Mouse (Mus musculus): ENCODE measurements around the gene Cby3. TPM values are rescaled to one million over a fixed set of nuclear protein-coding genes. Genes with fewer than 3 reads are reported as not detected.

Gene Cby3
- polyA plus RNA-seq, 3 experiments from 2014 or later = not detected

DNA sequence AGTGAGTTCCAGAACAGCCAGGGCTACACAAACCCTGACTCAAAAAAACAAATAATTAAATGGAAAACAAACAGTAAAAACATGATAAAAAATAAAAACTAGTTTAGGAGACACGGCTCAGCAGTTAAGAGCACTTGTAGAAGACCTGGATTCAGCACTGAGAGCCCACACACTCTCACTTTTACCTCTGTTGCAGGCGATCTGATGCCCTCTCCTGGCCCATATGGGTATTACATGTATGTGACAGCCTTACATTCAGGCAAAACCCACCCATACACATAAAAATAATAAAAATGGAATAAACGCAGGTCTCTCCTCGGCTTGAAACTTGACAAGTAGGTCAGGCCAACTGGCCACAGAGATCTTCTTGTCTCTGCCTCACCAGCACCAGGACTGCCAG, 10.3 kb downstream of the Cby3 start:
- peak; percentile 64 for ATAC-seq

DNA sequence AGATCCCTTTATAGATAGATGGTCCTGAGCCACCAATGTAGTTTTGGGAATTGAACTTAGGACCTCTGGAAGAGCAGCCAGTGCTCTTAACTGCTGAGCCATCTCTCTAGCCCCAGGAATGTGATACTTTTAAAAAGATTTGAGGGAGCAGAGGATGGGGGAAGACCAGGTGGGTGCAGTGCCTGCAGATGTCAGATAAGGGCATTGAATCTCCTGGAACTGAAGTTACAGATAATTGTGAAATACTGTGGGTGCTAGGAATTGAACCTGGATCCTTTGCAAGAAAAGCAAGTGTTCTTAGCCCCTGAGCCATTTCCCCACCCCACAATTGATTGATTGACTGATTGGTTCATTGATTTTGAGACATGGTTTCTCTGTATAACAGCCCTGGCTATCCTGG, 11.1 kb downstream of the Cby3 start:
- no peak for ATAC-seq

DNA sequence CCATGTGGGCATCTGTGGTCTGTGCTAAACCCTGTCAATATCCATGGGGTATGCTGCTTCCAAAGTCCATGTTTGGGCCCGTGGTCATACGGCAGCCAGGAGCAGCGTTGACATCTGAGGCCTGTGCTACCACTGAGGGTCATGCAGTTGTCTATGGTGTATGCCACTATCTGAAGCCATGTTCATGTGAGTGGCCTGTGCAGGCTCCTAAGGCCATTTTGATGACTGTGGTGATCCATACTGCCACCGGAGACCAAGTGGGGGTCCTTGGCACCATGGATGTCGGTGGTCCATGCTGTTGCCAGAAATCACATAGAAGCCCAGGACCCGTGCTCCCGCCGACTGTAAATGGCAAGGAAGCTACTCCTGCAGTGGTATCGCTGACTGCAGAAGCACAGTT, 13.3 kb downstream of the Cby3 start:
- ATAC-seq = no peak

DNA sequence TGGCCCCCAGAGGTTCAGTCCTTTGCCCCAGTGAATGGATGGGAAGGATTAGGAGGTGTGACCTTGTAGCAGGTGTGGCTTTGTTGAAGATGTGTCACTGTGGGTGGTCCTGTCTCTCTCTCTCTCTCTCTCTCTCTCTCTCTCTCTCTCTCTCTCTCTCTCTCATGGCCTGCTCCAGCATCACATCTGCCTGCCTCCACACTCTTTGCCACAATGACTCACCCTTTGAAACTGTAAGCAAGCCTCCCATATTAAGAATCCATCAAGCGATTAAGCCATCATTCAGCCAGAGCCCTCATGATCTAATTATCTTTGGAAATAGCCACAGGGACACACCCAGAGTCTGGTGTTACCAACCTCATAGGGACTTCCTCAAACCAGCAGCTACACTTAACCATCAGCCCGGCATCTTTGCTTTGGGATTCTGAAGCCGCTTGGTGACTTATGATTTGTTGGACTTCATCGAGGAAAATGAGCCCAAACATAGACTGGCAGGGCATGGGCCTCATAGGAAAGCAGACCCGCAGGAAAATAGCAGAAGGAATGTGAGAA, 15.2 kb downstream of the Cby3 start:
- no peak for ATAC-seq

DNA sequence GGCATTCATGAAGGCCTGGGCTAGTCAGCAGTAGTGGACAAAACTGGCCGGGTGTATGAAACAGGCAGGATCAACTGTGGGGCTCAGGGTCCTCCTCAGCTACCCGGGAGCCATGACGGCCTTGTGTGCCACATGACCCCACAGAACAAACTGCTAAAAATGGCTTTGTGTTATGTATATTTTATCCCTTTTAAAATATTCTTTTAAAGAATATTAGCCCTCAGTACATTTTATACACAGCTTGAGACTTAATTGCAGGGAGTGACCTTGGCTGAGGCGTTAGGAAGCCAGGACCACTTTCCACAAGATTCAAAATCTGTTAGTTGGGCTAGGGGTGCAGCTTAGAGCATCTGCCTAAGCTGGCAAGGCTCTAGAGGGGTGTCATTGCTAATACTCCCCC, 16.7 kb downstream of the Cby3 start:
- no peak for ATAC-seq

DNA sequence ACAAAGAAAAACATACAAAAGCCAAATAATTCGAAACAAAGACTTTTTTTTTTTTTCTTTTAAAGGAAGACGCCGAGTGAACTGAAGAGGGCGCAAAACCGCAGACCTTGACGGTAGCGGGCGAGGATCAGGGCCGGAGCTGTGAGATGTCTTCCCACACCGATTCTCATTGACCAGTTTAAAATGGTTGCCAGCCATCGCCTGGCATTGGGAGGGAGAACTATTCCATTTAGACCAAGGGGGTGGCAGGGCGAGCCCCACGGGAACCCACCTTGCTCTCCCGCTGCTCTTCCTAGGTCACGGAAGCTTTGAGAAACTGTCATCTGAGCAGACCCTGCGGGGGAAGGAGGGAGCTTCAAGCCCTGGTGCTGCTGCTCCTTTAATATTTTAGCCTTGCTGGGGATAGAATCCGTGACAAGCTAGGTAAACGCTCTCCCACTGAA, 17.2 kb downstream of the Cby3 start:
- peak; percentile 61 for ATAC-seq

DNA sequence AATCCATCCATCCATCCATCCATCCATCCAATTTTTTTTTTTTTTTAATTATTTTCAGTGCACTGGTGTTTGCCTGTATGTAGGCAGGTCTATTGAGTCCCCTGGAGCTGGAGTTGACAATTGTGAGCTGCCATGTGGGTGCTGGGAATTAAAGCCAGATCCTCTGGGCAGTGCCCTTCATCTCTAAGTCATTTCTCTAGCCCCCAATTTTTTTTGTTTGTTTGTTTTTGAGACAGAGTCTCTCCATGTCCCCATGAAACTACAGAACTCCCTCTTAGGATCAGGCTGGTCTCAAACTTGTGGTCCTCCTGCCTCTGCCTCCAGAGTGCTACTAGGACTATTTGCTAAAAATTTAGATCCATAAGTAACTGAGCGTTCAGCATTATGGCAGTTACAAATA, 17.6 kb downstream of the Cby3 start:
- ATAC-seq = no peak

DNA sequence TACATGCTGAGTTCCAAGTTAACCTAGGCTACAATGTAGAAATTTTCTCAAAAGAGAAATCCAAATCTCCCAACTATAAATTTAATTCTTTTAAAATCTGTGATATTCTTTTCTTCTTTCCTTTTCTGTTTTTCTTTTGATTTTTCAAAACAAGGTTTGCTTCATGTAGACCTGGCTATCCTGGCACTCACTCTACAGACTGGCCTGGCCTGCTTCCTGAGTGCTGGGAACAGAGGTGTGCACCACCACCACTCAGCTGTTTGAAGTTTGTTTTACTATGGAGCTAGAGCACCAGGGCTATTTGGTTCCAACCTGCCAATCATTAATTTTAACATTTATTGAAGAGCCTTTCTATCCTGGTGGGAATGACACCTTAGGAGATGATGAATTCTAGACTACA, 18.8 kb downstream of the Cby3 start:
- no peak for ATAC-seq

DNA sequence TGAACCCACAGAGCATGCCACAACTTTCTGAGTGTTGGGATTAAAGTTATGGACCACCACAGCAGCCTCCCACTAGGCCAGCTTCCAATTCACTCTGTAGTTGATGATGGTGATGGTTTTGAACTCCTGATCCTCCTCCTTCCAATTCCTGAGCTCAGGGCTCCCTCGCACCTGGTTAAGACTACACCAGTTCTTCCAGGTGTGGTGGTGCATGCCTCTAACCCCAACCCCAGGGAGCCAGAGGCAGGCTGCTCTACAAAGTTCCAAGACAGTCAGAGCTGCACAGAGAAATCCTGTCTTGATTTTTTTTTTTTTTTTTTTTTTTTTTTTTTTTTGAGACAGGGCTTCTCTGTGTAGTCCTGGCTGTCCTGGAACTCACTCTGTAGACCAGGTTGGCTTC, 19.4 kb downstream of the Cby3 start:
- ATAC-seq = no peak

DNA sequence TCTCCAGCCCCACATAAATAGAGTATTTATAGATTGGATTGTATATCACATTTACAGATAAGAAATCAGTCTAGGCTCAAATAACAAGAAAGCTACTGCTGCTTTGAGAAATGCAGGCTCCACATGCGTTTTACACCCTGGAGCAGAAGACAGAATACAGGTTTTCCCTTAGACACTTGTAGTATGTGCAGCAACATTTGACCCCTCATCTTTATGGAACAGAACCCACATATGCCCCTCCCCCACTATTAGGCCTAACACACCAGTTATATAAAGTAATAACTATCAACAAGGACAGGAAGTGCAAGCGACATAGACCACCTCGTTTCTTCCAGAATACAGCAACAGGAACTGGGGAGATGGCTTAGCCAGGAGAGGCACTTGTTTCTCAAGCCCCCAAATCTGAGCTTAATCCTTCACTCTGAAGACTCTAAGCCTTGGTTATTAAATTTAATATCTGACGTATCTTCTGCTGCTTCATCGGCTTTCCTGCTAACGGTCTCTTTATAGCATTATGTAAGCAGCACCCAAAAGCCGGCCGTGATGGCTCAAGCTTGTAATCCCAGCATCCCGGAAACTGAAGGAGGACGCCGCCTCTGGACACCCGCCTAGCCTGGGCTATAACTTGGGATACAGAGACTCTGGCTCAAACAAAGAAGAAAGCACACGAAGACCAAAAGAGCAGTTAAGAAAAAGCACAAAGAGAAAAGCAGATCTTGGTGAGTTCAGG, 20.2 kb downstream of the Cby3 start:
- no peak for ATAC-seq

DNA sequence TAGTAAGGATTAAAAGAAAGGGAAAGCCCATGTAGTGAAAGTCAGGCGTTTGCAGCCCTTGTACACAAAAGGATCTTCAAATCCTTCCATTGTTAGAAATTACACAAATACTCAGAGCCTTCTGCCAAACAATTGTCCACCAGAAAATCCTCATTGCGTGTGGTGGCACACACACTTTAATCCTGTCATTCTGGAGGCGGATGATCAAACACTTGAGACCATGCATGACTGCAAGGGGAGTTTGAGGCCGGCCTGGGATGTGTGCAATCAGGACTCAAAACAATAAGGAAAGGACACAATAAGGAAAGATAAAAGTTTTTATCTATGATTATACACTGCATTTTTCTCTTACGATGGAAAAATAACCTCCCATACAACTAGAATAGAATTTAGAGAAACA, 21.2 kb downstream of the Cby3 start:
- no peak for ATAC-seq

DNA sequence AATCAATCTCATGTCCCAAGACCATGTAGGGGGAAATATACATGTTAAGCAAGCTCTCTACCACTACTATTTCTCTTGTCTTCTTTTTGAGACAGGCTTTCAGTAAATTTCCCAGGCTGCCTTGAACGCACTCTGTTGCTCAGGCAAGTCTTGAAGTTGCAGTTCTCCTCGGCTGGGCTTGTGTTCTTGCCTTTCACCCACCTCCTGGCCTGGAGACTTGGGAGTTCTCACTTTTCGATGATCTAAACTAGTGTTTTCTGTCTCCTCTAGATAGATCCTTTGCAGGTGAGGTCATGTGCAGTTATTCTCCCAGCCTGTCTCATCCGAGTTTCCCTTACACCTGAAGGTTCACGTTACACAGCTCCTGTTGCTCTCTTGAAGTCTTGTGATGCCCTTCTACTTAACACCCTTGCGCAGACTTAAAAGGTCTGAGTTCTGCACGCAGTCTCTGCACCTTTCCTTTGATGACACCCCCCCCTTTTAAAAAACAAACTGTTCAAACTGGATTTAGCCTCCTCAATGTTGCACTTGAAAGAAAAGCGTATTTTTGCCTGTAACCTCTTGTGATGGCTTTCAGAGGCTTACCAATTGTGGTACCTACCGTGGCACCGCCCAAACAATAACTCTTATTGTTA, 22.0 kb downstream of the Cby3 start:
- ATAC-seq = no peak

DNA sequence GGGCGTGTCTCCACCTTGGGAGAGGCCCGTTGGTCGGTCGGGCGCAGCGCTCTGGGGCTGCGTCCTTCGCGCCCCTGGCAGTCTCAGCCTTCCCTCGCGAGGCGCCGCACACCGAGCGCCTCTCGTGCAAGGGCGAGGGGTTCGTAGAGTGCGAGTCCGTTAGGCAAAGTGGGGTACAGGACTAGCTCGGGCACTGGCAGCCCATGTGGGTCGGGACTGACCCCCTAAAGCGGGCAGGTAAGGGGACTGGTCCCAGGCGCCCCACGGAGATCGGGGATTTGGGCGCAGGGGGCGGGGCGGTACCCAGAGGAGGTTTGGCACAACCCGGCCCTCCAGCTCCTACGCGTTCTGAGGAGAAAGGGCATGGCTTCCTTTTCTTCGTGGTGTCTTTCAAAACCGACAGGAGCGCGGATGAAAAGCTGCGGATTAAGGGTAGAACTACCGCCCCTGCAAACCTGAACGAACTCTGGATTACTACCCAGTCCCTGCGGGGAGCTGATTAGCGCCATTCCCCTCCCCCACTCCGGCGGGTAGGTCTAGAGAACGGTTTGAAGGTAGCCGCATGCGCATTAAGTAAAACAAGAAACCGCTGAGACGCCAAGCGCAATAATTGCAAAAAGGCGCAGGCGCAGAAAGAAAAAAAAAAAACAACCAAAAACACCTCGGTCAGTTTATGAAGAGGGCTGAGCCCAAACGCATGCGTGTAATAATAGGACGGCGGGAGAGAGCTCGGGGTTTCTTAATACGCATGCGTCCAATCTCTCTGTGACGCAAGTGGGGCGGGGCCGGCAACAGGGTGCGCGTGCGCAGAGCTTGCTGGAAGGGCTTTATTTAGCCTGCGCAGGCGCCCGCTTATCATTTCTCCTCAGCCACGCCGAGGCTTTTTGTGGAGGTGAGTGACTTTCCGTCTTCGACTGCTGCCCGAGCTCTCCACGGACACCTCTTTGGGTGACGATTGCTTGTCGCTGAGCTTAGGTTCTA, 22.9 kb downstream of the Cby3 start, which contains the start of gene Hnrnph1:
TSS of gene Hnrnph1 (plus strand) at position 80 of the 981 bp plus-strand sequence.
- ATAC-seq = peak; percentile 67

DNA sequence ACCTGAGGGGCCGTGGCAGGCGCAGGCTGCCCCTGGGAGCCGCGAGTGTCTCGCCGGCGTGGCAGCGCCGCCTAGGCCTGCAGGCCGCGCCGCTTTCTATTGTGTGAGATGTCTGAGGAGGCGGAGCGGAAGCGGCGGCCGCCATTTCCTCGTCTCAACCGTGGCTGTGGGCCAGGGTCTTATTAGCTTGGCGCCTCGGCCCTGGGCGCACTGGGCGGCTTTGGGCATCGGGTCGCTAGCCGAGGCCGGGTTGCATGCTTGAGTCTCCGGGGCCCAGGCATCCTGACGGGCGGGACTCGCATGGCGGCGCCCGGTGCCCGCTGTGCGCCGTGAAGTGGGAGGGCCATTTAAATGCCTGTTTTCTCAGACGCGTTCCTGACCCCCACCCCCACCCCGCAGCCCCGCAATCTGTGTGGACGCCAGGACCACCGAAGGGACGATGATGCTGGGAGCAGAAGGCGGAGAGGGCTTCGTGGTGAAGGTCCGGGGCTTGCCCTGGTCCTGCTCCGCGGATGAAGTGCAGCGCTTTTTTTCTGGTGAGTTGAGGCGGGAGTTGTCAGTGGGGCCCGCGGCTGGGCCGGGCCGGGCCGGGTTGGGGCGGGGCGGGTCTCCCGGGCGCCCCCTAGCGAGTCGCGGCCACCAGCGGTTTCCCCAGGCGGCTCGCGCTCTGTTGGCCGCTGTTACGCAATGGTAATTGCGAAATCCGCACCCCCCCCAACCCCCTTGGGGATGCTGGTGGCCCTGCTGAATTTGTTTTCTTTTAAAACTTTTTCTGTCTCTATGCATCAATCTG, 23.8 kb downstream of the Cby3 start:
- ATAC-seq = peak; percentile 41

DNA sequence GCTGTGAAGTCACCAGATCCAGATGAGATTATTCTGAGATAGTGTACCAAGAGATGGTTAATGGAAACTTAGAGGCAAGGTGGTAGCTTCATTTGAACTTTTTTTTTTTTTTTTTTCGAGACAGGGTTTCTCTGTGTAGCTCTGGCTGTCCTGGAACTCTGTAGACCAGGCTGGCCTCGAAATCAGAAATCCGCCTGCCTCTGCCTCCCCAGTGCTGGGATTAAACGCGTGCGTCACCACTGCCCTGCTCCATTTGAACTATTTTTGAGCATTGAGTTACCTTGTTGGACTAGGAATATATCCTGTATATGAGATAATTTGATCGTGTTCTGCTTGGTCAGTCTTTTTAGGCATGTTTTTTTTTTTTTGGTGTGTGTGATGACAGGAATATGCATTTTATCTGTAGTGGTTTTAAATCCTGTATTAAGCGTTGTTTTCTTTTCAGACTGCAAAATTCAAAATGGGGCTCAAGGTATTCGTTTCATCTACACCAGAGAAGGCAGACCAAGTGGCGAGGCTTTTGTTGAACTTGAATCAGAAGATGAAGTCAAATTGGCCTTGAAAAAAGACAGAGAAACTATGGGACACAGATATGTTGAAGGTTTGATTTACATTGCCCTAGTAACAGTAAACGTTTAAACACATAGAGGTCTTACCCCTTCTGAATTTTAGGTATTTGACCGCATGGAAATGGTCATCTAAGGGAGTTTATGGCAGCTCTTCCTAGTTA, 24.9 kb downstream of the Cby3 start:
- no peak for ATAC-seq

DNA sequence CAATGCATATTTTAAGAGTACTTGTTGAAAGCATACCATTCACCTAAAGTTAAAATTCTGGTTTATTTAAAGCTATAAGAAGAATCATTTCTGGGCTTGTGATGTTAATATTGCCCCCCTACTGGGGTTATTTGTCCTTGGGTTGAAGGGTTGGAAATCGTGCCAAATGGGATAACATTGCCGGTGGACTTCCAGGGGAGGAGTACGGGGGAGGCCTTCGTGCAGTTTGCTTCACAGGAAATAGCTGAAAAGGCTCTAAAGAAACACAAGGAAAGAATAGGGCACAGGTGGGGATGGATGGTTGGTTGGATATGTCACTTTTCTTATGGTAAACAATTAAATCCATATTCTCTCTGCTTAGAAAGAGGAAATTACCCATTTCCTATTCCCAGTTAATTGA, 27.0 kb downstream of the Cby3 start:
- ATAC-seq = no peak

DNA sequence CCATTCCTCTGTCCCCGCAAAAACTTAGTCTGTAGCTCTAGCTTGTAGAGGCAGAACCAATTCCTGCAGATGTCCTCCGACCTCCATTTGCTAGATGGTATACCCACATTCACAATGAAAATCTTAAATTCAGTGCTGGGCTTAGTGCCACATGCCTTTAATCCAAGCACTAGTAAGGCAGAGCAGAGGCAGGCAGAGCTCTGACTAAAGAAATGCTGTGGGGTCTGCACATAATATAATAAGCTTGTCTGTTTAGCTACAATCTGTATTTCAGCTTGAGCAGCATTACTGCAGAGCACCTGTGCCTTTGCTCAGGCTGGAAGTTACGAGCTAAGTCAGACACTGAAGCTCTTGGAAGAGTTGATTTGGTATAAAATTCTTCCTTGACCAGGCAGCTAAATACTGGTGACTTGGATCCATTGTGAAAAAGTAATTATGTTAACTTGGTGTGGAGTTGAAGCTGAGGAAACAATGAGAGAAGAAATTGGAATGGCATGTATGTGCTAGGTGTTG, 33.0 kb downstream of the Cby3 start:
- ATAC-seq = no peak

DNA sequence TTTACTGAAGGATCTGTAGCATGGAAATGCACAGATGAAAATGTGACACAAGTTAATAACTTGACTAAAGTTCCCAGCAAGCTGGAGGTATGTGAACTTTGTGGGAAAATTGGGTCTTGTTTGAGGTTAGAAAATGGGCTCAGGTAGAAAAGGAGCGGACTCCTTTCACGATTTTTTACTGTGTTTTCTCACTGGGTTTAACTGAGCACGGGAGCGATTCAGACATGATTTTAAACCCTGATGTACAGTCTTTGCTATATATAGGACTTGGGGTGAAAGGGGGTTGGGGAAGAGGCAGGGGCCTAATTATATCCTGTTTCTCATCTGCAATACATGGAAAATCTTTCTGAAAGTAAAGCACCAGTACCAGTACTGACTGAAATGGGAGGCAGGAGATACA, 33.4 kb downstream of the Cby3 start:
- ATAC-seq = no peak

DNA sequence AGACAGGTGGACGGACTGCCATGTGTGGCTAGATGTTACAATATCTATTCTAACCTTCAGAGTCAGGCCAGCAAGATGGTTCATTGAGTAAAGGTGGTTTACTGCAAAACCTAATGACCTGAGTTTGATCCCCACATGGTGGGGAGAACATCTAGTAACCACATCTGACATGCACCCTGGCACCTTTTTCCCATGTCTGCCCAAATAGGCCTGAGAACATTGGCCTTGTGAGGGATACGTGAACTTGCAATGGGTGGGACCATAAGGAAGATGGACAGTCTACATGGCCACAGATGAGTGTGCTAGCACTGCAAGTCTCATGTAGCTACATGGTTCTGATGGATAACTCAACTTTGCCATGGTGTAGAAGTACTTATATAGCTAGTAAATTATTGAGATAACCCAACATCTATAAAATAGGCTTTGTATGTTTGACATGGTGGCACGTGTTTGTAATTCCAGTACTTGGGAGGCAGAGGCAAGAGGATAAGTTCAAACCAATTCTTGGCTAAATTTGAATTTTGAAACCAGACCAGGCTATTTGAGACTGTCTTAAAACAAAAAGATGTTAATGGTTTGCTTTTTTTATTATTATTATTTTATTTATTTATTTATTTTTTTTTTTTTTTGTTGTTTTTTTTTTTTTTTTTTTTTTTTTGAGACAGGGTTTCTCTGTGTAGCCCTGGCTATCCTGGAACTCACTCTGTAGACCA, 34.1 kb downstream of the Cby3 start:
- ATAC-seq = no peak

DNA sequence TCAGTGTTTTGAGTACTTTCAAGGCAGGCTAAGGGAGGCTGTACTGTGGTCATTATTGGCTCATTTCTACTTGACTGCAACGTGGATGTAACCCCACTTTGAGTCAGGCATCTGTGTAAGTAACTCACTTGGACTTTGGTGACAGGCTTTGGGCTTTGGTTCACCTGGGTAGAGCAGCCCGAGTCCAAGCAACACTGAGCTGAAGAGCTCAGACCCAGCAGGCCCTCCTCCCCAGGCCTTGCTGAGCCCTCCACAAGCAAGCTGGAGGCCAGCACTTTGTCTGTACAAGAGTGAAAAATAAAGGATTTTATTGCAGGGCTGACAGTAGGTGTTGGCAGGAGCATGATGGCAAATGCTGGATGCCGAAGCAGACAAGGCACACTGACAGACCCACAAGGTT, 34.7 kb downstream of the Cby3 start:
- no peak for ATAC-seq

DNA sequence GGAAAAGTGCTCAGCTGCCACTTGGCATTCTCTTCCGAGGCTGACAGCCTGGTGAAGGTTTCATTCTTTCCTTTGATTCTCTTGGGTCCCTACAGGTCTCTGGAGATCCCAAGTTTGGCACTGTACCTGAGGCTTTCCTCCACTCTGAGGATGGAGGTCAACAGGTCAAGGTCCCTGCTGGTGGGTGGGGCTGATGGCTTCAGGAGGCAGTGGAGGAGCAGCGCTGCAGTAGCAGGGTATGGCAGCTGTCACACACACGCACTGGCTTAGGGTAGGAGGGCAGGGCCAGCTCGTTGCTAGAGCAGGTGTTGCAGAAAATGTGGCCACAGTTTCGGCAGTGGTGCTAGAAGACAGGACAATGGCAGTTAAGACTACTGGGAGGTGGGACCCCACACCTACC, 35.4 kb downstream of the Cby3 start:
- ATAC-seq = no peak
